Mouse (Mus musculus): ENCODE measurements around the gene Mylk2. TPM values are rescaled to one million over a fixed set of nuclear protein-coding genes. Genes with fewer than 3 reads are reported as not detected.

The Mylk2 gene
- polyA plus RNA-seq (2012), result not detected in 2 replicates

GRCm38 (mm10) chr2:152911031-152911430 is at the start of gene Mylk2:
TSS of gene Mylk2 (plus strand) at chr2:152911352.
- no peaks in the 10 kb centered on the region for H3K9me3 ChIP-seq (ENCODE audit: control insufficient read depth, low read length)
- H3K4me1 ChIP-seq (ENCODE audit: control insufficient read depth), result peaks cover 11% of the 10 kb centered on the region
- peaks cover 46% of the 10 kb centered on the region for H3K27me3 ChIP-seq (ENCODE audit: control insufficient read depth)
- no peaks in the 10 kb centered on the region for H3K36me3 ChIP-seq (ENCODE audit: control insufficient read depth)
- TF ChIP-seq TAL1 (IDR thresholded peaks at IDR 0.05; ENCODE audit: low read length) (no peak), GATA1 (IDR thresholded peaks at IDR 0.05; ENCODE audit: low read length) (no peak)
- H3K4me3 ChIP-seq (replicated peaks), result no peak within 1 kb of the TSS

DNA sequence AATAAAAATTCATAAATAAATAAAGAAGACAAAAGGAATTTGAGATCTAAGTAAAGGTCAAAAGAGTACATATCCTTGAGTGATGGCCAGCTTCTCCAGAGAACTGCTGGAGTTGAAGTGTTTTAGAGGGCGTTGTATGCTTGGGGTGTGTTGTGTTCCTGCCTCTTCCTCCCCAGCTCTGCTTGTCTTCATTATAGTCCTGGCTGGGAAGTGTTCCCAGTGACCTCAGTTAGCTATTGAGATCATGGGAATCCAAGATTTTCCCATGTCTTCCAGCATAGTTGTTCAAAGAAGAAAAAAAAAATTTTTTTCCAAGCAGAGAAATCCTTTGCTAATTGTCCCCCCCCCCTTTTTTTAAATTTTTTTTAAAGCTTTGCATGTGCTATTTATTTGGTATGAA is 49.3 kb upstream of the Mylk2 start:
- Histone ChIP-seq H3K4me1 (ENCODE audit: control insufficient read depth) (peaks cover 14% of the 10 kb centered on the region), H3K9me3 (ENCODE audit: control insufficient read depth, low read length) (no peaks in the 10 kb centered on the region), H3K27me3 (ENCODE audit: control insufficient read depth) (no peaks in the 10 kb centered on the region), H3K36me3 (ENCODE audit: control insufficient read depth) (peaks cover 98% of the 10 kb centered on the region), H3K4me3 (replicated peaks) (no peak overlapping the region)
- TF ChIP-seq TAL1 (IDR thresholded peaks at IDR 0.05; ENCODE audit: low read length) (no peak), GATA1 (IDR thresholded peaks at IDR 0.05; ENCODE audit: low read length) (no peak)

GRCm38 (mm10) chr2:152862638-152863037 is 48.5 kb upstream of the Mylk2 start:
- no peak overlapping the region for H3K4me3 ChIP-seq (replicated peaks)
- peaks cover 17% of the 10 kb centered on the region for H3K4me1 ChIP-seq (ENCODE audit: control insufficient read depth)
- TF ChIP-seq TAL1 (IDR thresholded peaks at IDR 0.05; ENCODE audit: low read length) (no peak), GATA1 (IDR thresholded peaks at IDR 0.05; ENCODE audit: low read length) (no peak)
- no peaks in the 10 kb centered on the region for H3K9me3 ChIP-seq (ENCODE audit: control insufficient read depth, low read length)
- peaks cover 98% of the 10 kb centered on the region for H3K36me3 ChIP-seq (ENCODE audit: control insufficient read depth)
- H3K27me3 ChIP-seq (ENCODE audit: control insufficient read depth), result no peaks in the 10 kb centered on the region

GRCm38 (mm10) chr2:152863346-152863745 is 47.8 kb upstream of the Mylk2 start:
- Histone ChIP-seq H3K27me3 (ENCODE audit: control insufficient read depth) (no peaks in the 10 kb centered on the region), H3K4me3 (replicated peaks) (no peak overlapping the region), H3K9me3 (ENCODE audit: control insufficient read depth, low read length) (no peaks in the 10 kb centered on the region), H3K36me3 (ENCODE audit: control insufficient read depth) (peaks cover 98% of the 10 kb centered on the region), H3K4me1 (ENCODE audit: control insufficient read depth) (peaks cover 20% of the 10 kb centered on the region)
- TF ChIP-seq GATA1 (IDR thresholded peaks at IDR 0.05; ENCODE audit: low read length), result no peak
- no peak for TF ChIP-seq TAL1 (IDR thresholded peaks at IDR 0.05; ENCODE audit: low read length)

- Histone ChIP-seq H3K4me1 (ENCODE audit: control insufficient read depth) (peaks cover 10% of the 10 kb centered on the region), H3K27me3 (ENCODE audit: control insufficient read depth) (no peaks in the 10 kb centered on the region), H3K4me3 (replicated peaks) (no peak overlapping the region), H3K36me3 (ENCODE audit: control insufficient read depth) (peaks cover 99% of the 10 kb centered on the region), H3K9me3 (ENCODE audit: control insufficient read depth, low read length) (no peaks in the 10 kb centered on the region)
- no peak for TF ChIP-seq TAL1 (IDR thresholded peaks at IDR 0.05; ENCODE audit: low read length)
Measured at GRCm38 (mm10) chr2:152878239-152878638, 32.9 kb upstream of the Mylk2 start.

DNA sequence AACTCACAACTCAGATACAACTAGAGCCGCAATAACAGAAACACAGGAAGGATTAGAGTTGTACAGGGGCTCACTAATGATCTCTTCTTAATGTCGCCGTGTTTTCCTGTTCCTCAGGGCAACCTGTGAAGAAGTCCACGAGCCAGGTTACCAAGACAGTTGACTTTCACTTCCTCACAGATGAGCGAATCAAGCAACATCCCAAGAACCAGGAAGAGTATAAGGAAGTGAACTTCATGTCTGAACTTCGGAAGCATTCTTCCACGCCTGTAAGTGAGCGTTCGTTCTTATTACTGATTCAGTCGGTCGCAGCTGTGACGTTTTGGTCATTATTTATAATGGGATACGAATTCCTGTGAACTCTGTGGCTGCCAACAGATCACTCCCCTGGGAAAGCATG is 30.3 kb upstream of the Mylk2 start:
- TF ChIP-seq TAL1 (IDR thresholded peaks at IDR 0.05; ENCODE audit: low read length), result no peak
- no peak for TF ChIP-seq GATA1 (IDR thresholded peaks at IDR 0.05; ENCODE audit: low read length)
- no peaks in the 10 kb centered on the region for H3K27me3 ChIP-seq (ENCODE audit: control insufficient read depth)
- peaks cover 98% of the 10 kb centered on the region for H3K36me3 ChIP-seq (ENCODE audit: control insufficient read depth)
- H3K4me1 ChIP-seq (ENCODE audit: control insufficient read depth), result peaks cover 8% of the 10 kb centered on the region
- no peak overlapping the region for H3K4me3 ChIP-seq (replicated peaks)
- H3K9me3 ChIP-seq (ENCODE audit: control insufficient read depth, low read length), result no peaks in the 10 kb centered on the region

DNA sequence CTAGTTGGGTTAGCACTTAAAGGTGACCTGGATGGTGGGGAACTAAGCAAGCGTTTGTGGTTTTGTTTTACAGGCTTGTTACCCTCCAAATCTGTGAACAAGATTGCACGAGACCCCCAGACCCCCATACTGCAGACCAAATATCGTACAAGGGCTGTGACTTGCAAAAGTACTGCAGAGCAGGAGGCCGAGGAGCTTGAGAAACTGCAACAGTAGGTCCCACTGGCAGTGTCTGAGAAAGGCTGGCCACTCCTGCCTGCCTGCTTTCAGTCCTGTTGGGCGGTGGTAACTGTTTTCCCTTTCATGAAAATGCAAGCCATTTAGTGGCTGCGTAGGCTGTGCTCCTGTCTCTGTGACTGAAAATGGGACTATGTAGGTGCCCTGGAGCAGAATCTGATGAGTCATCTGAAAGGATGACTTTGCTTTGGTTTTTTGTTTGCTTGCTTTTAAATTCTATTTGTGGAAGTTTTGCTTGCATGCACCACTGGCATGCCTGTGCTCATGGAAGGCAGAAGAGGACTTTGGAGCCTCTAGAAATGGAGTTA is 27.0 kb upstream of the Mylk2 start:
- Histone ChIP-seq H3K9me3 (ENCODE audit: control insufficient read depth, low read length) (no peaks in the 10 kb centered on the region), H3K27me3 (ENCODE audit: control insufficient read depth) (no peaks in the 10 kb centered on the region), H3K36me3 (ENCODE audit: control insufficient read depth) (peaks cover 99% of the 10 kb centered on the region), H3K4me3 (replicated peaks) (no peak overlapping the region), H3K4me1 (ENCODE audit: control insufficient read depth) (no peaks in the 10 kb centered on the region)
- TF ChIP-seq TAL1 (IDR thresholded peaks at IDR 0.05; ENCODE audit: low read length) (no peak), GATA1 (IDR thresholded peaks at IDR 0.05; ENCODE audit: low read length) (no peak)

DNA sequence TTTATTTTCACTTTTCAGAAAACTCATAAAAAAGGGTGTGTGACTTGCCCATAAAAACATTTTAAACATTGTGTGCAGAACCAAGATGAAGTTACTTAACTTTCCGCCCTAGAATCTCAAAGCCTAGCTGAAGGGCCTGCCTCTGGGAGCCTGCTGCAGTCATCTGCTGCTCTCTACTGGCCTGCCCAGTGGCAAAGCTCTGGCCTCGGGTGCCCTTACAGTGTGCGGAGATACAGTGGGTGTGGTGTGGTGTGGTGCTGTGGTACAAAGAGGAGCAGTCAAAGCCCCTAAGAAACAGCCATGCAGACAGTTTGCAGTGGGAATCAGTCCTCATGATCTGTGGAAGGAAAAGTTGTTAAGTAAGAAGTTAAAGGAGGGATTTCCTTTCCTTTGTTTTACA is 23.9 kb upstream of the Mylk2 start:
- peaks cover 97% of the 10 kb centered on the region for H3K36me3 ChIP-seq (ENCODE audit: control insufficient read depth)
- TF ChIP-seq TAL1 (IDR thresholded peaks at IDR 0.05; ENCODE audit: low read length), result no peak
- TF ChIP-seq GATA1 (IDR thresholded peaks at IDR 0.05; ENCODE audit: low read length), result no peak
- no peaks in the 10 kb centered on the region for H3K9me3 ChIP-seq (ENCODE audit: control insufficient read depth, low read length)
- H3K27me3 ChIP-seq (ENCODE audit: control insufficient read depth), result no peaks in the 10 kb centered on the region; the same call in 1 of the 2 replicates
- H3K4me1 ChIP-seq (ENCODE audit: control insufficient read depth), result no peaks in the 10 kb centered on the region
- no peak overlapping the region for H3K4me3 ChIP-seq (replicated peaks)

- no peak for TF ChIP-seq GATA1 (IDR thresholded peaks at IDR 0.05; ENCODE audit: low read length)
- no peak for TF ChIP-seq TAL1 (IDR thresholded peaks at IDR 0.05; ENCODE audit: low read length)
- Histone ChIP-seq H3K36me3 (ENCODE audit: control insufficient read depth) (peaks cover 97% of the 10 kb centered on the region), H3K27me3 (ENCODE audit: control insufficient read depth) (no peaks in the 10 kb centered on the region; the same call in 1 of the 2 replicates), H3K9me3 (ENCODE audit: control insufficient read depth, low read length) (peaks cover 2% of the 10 kb centered on the region; the same call in 1 of the 2 replicates), H3K4me3 (replicated peaks) (no peak overlapping the region), H3K4me1 (ENCODE audit: control insufficient read depth) (no peaks in the 10 kb centered on the region)
Measured at GRCm38 (mm10) chr2:152888774-152889173, 22.4 kb upstream of the Mylk2 start.

- Histone ChIP-seq H3K9me3 (ENCODE audit: control insufficient read depth, low read length) (peaks cover 2% of the 10 kb centered on the region; the same call in 1 of the 2 replicates), H3K27me3 (ENCODE audit: control insufficient read depth) (no peaks in the 10 kb centered on the region; the same call in 1 of the 2 replicates), H3K36me3 (ENCODE audit: control insufficient read depth) (peaks cover 79% of the 10 kb centered on the region), H3K4me1 (ENCODE audit: control insufficient read depth) (no peaks in the 10 kb centered on the region), H3K4me3 (replicated peaks) (no peak overlapping the region)
- TF ChIP-seq GATA1 (IDR thresholded peaks at IDR 0.05; ENCODE audit: low read length) (no peak), TAL1 (IDR thresholded peaks at IDR 0.05; ENCODE audit: low read length) (no peak)
Measured at GRCm38 (mm10) chr2:152895834-152896233, 15.3 kb upstream of the Mylk2 start.
